Mouse (Mus musculus) midbrain, embryonic 15.5 days (tissue): ENCODE data around the gene Ppp1r26. TPM values are rescaled to one million over a fixed set of nuclear protein-coding genes. Genes with fewer than 3 reads are reported as not detected.

ENCODE experiments used
- ATAC-seq: fragments of 200-750 bp; cut with Nextera tagmentation; replicated peaks from 2 replicates; pipeline ENCODE4 v1.8.0; 2017; ENCODE audit warnings: moderate TSS enrichment
- H3K27ac ChIP-seq: fragments of 300-500 bp; sonication (generic); 2 replicates; pipeline ENCODE4 v1.5.1; 2015; ENCODE audit warnings: mild to moderate bottlenecking, inconsistent platforms
- H3K27me3 ChIP-seq: fragments of 300-500 bp; sonication (generic); replicated peaks from 2 replicates; pipeline ENCODE4 v1.6.1; 2015; ENCODE audit warnings: inconsistent platforms
- H3K36me3 ChIP-seq: fragments of 300-500 bp; sonication (generic); replicated peaks from 2 replicates; pipeline ENCODE4 v1.6.1; 2015; ENCODE audit warnings: inconsistent platforms
- H3K4me1 ChIP-seq: fragments of 300-500 bp; sonication (generic); 2 replicates; pipeline ENCODE4 v1.6.1; 2015; ENCODE audit warnings: inconsistent platforms
- H3K4me2 ChIP-seq: fragments of 300-500 bp; sonication (generic); 2 replicates; pipeline ENCODE4 v1.6.1; 2015; ENCODE audit warnings: inconsistent platforms, mild to moderate bottlenecking, moderate library complexity
- H3K4me3 ChIP-seq: fragments of 300-500 bp; sonication (generic); 2 replicates; pipeline ENCODE4 v1.5.1; 2015; ENCODE audit warnings: mild to moderate bottlenecking, inconsistent platforms
- H3K9ac ChIP-seq: fragments of 300-500 bp; sonication (generic); 2 replicates; pipeline ENCODE4 v1.6.1; 2015; ENCODE audit warnings: mild to moderate bottlenecking, inconsistent platforms
- H3K9me3 ChIP-seq: fragments of 300-500 bp; sonication (generic); 2 replicates; pipeline ENCODE4 v1.6.1; 2016; ENCODE audit warnings: inconsistent platforms
- WGBS: fragments of 180-500 bp; shearing (Covaris S2); methylation state at CpG from one replicate; pipeline ENCODE4 v1.1.7; 2015; ENCODE audit warnings: mixed read lengths; 5-methylcytosine and 5-hydroxymethylcytosine counted together
- polyA plus RNA-seq: library from polyadenylated mRNA; unstranded; fragments of >200 nt; fragmentation: Nextera tagmentation; extraction: Ambion mirVana; gene quantifications from 2 replicates; pipeline ENCODE4 v1.2.1, GENCODE M21; 2015

Gene Ppp1r26
- polyA plus RNA-seq, 1 experiment from 2014 or later = 20.3 TPM

GRCm38 (mm10) chr2:28479208-28480204 is 32.9 kb downstream of the Ppp1r26 start:
- H3K4me3 ChIP-seq = no peak overlapping the region
- no peak overlapping the region for H3K4me2 ChIP-seq
- no peak overlapping the region for H3K27ac ChIP-seq
- H3K4me1 ChIP-seq = no peaks in the 10 kb centered on the region
- WGBS = 77% methylated on average over 20 of the region's 20 CpGs
- ATAC-seq = no peak
- no peaks in the 10 kb centered on the region for H3K27me3 ChIP-seq
- H3K9me3 ChIP-seq = no peaks in the 10 kb centered on the region
- no peak overlapping the region for H3K9ac ChIP-seq
- H3K36me3 ChIP-seq = no peaks in the 10 kb centered on the region

GRCm38 (mm10) chr2:28483861-28484260 is 37.3 kb downstream of the Ppp1r26 start:
- ATAC-seq = no peak
- no peak overlapping the region for H3K4me2 ChIP-seq
- no peaks in the 10 kb centered on the region for H3K4me1 ChIP-seq
- no peaks in the 10 kb centered on the region for H3K9me3 ChIP-seq
- H3K36me3 ChIP-seq = no peaks in the 10 kb centered on the region
- no peak overlapping the region for H3K9ac ChIP-seq
- WGBS = 81% methylated on average over 2 of the region's 2 CpGs
- H3K27me3 ChIP-seq = no peaks in the 10 kb centered on the region
- H3K4me3 ChIP-seq = no peak overlapping the region
- H3K27ac ChIP-seq = no peak overlapping the region

- H3K4me3 ChIP-seq = no peak overlapping the region
- H3K4me1 ChIP-seq = no peaks in the 10 kb centered on the region
- no peak overlapping the region for H3K27ac ChIP-seq
- WGBS = 84% methylated on average over 2 of the region's 2 CpGs
- H3K36me3 ChIP-seq = no peaks in the 10 kb centered on the region
- no peaks in the 10 kb centered on the region for H3K9me3 ChIP-seq
- H3K4me2 ChIP-seq = no peak overlapping the region
- no peak for ATAC-seq
- H3K9ac ChIP-seq = no peak overlapping the region
- H3K27me3 ChIP-seq = no peaks in the 10 kb centered on the region
Observed at GRCm38 (mm10) chr2:28494521-28494920, 47.9 kb downstream of the Ppp1r26 start.

GRCm38 (mm10) chr2:28495207-28495756 is 48.7 kb downstream of the Ppp1r26 start:
- no peaks in the 10 kb centered on the region for H3K4me1 ChIP-seq
- no peak overlapping the region for H3K4me3 ChIP-seq
- no peak for ATAC-seq
- no peaks in the 10 kb centered on the region for H3K9me3 ChIP-seq
- H3K4me2 ChIP-seq = no peak overlapping the region
- 88% methylated on average over 14 of the region's 14 CpGs for WGBS
- no peaks in the 10 kb centered on the region for H3K36me3 ChIP-seq
- no peaks in the 10 kb centered on the region for H3K27me3 ChIP-seq
- H3K9ac ChIP-seq = no peak overlapping the region
- H3K27ac ChIP-seq = no peak overlapping the region

- Histone ChIP-seq H3K9me3 (no peaks in the 10 kb centered on the region), H3K27me3 (no peaks in the 10 kb centered on the region), H3K4me3 (no peak overlapping the region), H3K4me1 (no peaks in the 10 kb centered on the region), H3K36me3 (no peaks in the 10 kb centered on the region), H3K4me2 (no peak overlapping the region), H3K9ac (no peak overlapping the region), H3K27ac (no peak overlapping the region)
- ATAC-seq = no peak
- WGBS = 83% methylated on average over 16 of the region's 16 CpGs
Observed at GRCm38 (mm10) chr2:28495801-28496595, 49.4 kb downstream of the Ppp1r26 start.

GRCm38 (mm10) chr2:28496671-28497070 is 50.1 kb downstream of the Ppp1r26 start, which contains the start of gene Gbgt1:
Gene Gbgt1 (plus strand): TSS chr2:28496891.
- Histone ChIP-seq H3K27ac (no peak within 1 kb of the TSS), H3K9me3 (no peaks in the 10 kb centered on the region), H3K36me3 (no peaks in the 10 kb centered on the region), H3K4me3 (no peak within 1 kb of the TSS), H3K4me1 (no peaks in the 10 kb centered on the region), H3K9ac (no peak within 1 kb of the TSS), H3K4me2 (no peak within 1 kb of the TSS), H3K27me3 (no peaks in the 10 kb centered on the region)
- no peak for ATAC-seq
- 74% methylated on average over 5 of the region's 5 CpGs for whole genome bisulfite sequencing

- no peaks in the 10 kb centered on the region for H3K27me3 ChIP-seq
- H3K4me3 ChIP-seq = no peak overlapping the region
- no peaks in the 10 kb centered on the region for H3K9me3 ChIP-seq
- H3K4me1 ChIP-seq = no peaks in the 10 kb centered on the region
- no peak overlapping the region for H3K27ac ChIP-seq
- no peak overlapping the region for H3K9ac ChIP-seq
- 80% methylated on average over 5 of the region's 5 CpGs for WGBS
- ATAC-seq = no peak
- no peaks in the 10 kb centered on the region for H3K36me3 ChIP-seq
- H3K4me2 ChIP-seq = no peak overlapping the region
Observed at GRCm38 (mm10) chr2:28497561-28497960, 51.0 kb downstream of the Ppp1r26 start.

- Histone ChIP-seq H3K4me2 (no peak overlapping the region), H3K4me3 (no peak overlapping the region), H3K9ac (no peak overlapping the region), H3K9me3 (no peaks in the 10 kb centered on the region), H3K27ac (no peak overlapping the region), H3K36me3 (no peaks in the 10 kb centered on the region), H3K27me3 (no peaks in the 10 kb centered on the region), H3K4me1 (no peaks in the 10 kb centered on the region)
- WGBS = 90% methylated on average over 4 of the region's 4 CpGs
- no peak for ATAC-seq
Observed at GRCm38 (mm10) chr2:28498431-28498830, 51.8 kb downstream of the Ppp1r26 start.

GRCm38 (mm10) chr2:28502987-28503386 is 56.4 kb downstream of the Ppp1r26 start:
- no peak for ATAC-seq
- H3K4me1 ChIP-seq = no peaks in the 10 kb centered on the region
- H3K27ac ChIP-seq = no peak overlapping the region
- H3K27me3 ChIP-seq = no peaks in the 10 kb centered on the region
- H3K9me3 ChIP-seq = no peaks in the 10 kb centered on the region
- H3K4me2 ChIP-seq = no peak overlapping the region
- H3K36me3 ChIP-seq = no peaks in the 10 kb centered on the region
- 86% methylated on average over 10 of the region's 10 CpGs for WGBS
- H3K4me3 ChIP-seq = no peak overlapping the region
- no peak overlapping the region for H3K9ac ChIP-seq

- Histone ChIP-seq H3K9me3 (no peaks in the 10 kb centered on the region), H3K9ac (no peak overlapping the region), H3K4me1 (no peaks in the 10 kb centered on the region), H3K4me3 (no peak overlapping the region), H3K27ac (no peak overlapping the region), H3K27me3 (no peaks in the 10 kb centered on the region), H3K36me3 (no peaks in the 10 kb centered on the region), H3K4me2 (no peak overlapping the region)
- ATAC-seq = no peak
- WGBS = 91% methylated on average over 13 of the region's 13 CpGs
Observed at GRCm38 (mm10) chr2:28504676-28505075, 58.1 kb downstream of the Ppp1r26 start.
